Mouse (Mus musculus) intestine, embryonic 16.5 days (tissue): ENCODE data around the gene Fam213b. TPM values are rescaled to one million over a fixed set of nuclear protein-coding genes. Genes with fewer than 3 reads are reported as not detected.

ENCODE experiments used
- ATAC-seq: fragments of 200-750 bp; cut with Nextera tagmentation; 2 replicates; pipeline ENCODE4 v1.8.0; 2017; ENCODE audit warnings: moderate TSS enrichment, moderate library complexity
- H3K27ac ChIP-seq: fragments of 300-500 bp; sonication (generic); 2 replicates; pipeline ENCODE4 v1.5.1; 2014; ENCODE audit warnings: mild to moderate bottlenecking, low read length
- H3K27me3 ChIP-seq: fragments of 300-500 bp; sonication (generic); replicated peaks from 2 replicates; pipeline ENCODE4 v1.6.1; 2014; ENCODE audit warnings: low read length, control low read depth, mixed read lengths; ENCODE audit not compliant: control insufficient read depth, insufficient read depth
- H3K36me3 ChIP-seq: fragments of 300-500 bp; sonication (generic); 2 replicates; pipeline ENCODE4 v1.6.1; 2014; ENCODE audit warnings: low read length, control low read depth; ENCODE audit not compliant: control insufficient read depth, insufficient read depth
- H3K4me1 ChIP-seq: fragments of 300-500 bp; sonication (generic); 2 replicates; pipeline ENCODE4 v1.6.1; 2014; ENCODE audit warnings: low read length, control low read depth, mixed read lengths; ENCODE audit not compliant: control insufficient read depth, insufficient read depth
- H3K4me2 ChIP-seq: fragments of 300-500 bp; sonication (generic); 2 replicates; pipeline ENCODE4 v1.6.1; 2014; ENCODE audit warnings: low read depth, low read length, control low read depth
- H3K4me3 ChIP-seq: fragments of 300-500 bp; sonication (generic); 2 replicates; pipeline ENCODE4 v1.5.1; 2014; ENCODE audit warnings: mild to moderate bottlenecking, low read length
- H3K9ac ChIP-seq: fragments of 300-500 bp; sonication (generic); 2 replicates; pipeline ENCODE4 v1.6.1; 2014; ENCODE audit warnings: low read depth, low read length
- H3K9me3 ChIP-seq: fragments of 300-500 bp; sonication (generic); 2 replicates; pipeline ENCODE4 v1.6.1; 2016; ENCODE audit warnings: low read length, control low read depth; ENCODE audit not compliant: control insufficient read depth
- WGBS: fragments of 180-500 bp; shearing (Covaris S2); extraction: QIAGEN DNeasy Blood & Tissue Kit; methylation state at CpG from one replicate; pipeline ENCODE4 v1.1.7; 2014; 5-methylcytosine and 5-hydroxymethylcytosine counted together
- polyA plus RNA-seq: library from polyadenylated mRNA; unstranded; fragments of >200 nt; fragmentation: Nextera tagmentation; extraction: Ambion mirVana; gene quantifications from 2 replicates; pipeline ENCODE4 v1.2.1, GENCODE M21; 2015

Fam213b gene
- polyA plus RNA-seq, 1 experiment from 2014 or later: 42.8 TPM

DNA sequence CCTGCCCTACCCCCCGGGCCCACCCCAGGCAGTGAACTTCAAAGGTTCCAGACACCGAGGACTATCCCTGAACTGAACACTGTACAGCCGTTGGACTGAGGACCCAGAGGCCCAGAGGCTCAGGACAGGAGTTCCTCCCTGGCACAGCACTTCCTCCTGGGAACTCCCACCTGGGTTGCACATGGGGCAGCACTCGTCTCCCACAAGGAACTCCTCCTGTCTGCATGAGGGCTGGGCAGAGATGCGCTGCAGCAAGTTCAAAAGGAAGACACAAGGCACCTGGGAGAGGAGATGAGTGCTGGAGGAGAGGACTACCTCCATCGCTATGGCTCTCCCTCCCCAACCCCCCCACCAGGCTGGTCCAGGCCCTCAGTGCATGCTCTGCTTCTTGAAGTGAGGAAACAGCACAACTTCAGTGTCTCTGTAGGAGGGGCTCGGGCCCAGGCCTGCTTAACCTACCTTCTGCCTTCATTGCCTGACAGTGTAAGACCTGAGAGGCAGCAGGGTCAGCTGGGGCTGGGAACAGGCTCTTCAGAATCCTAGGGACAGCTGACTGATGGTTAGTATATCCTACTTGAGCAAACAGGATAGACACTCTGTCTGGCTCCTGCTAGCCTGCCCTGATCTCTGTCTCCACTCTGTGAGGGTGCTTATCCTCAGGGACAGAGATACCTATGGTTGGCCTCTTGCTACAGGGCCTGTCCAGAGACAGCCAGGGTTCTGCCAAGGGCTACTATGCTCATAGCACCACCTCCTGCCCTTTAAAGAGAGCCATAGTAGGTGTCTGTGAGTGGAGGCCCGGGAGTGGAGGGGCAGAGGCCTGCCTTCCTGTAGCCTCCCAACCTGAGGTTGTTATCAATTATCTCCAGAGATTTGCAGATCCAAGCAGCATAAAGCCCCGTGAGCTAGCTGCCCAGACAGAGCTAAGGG, 28.3 kb upstream of the Fam213b start:
- Histone ChIP-seq H3K9ac (peak overlapping the region; percentile 61), H3K36me3 (peaks cover 3% of the 10 kb centered on the region; the same call in 1 of the 2 replicates), H3K4me3 (peak overlapping the region; percentile 50), H3K27me3 (no peaks in the 10 kb centered on the region), H3K4me2 (peak overlapping the region; percentile 71), H3K4me1 (peaks cover 26% of the 10 kb centered on the region), H3K27ac (peak overlapping the region; percentile 83), H3K9me3 (no peaks in the 10 kb centered on the region)
- 45% methylated on average over 9 of the region's 9 CpGs for WGBS
- ATAC-seq: peak; percentile 43

DNA sequence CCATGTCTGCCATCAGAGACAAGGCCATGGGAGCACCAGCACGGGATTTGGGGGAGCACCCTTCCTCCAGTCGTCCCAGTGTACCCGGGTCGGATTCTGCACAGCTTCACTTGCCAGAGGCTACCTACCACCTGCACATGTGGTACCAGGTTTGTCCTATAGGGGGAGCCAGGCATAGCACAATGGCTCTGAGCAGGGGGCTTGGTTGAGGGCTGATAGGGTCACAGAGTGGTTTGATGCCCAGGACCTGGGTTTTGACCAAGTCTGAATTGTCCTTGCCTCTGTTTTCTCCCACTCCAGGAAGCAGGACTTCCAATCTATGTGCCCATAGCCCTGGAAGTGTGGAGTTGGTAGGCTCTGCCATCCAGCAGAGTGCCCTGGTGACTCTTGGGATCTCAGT, 26.5 kb upstream of the Fam213b start:
- Histone ChIP-seq H3K4me1 (peaks cover 26% of the 10 kb centered on the region), H3K4me3 (no peak overlapping the region), H3K27me3 (no peaks in the 10 kb centered on the region), H3K9me3 (no peaks in the 10 kb centered on the region), H3K27ac (no peak overlapping the region), H3K9ac (no peak overlapping the region), H3K36me3 (peaks cover 3% of the 10 kb centered on the region; the same call in 1 of the 2 replicates), H3K4me2 (no peak overlapping the region)
- ATAC-seq: no peak
- WGBS: 53% methylated on average over 4 of the region's 4 CpGs

- no peak for ATAC-seq
- H3K27me3 ChIP-seq: no peaks in the 10 kb centered on the region
- H3K4me2 ChIP-seq: no peak overlapping the region
- H3K36me3 ChIP-seq: peaks cover 3% of the 10 kb centered on the region; the same call in 1 of the 2 replicates
- no peak overlapping the region for H3K4me3 ChIP-seq
- peaks cover 19% of the 10 kb centered on the region for H3K4me1 ChIP-seq
- H3K9me3 ChIP-seq: no peaks in the 10 kb centered on the region
- 75% methylated on average over 5 of the region's 5 CpGs for WGBS
- H3K27ac ChIP-seq: no peak overlapping the region
- H3K9ac ChIP-seq: no peak overlapping the region
These were observed 24.0 kb upstream of the Fam213b start for GRCm38 (mm10) chr4:154922931-154923330.

- peaks cover 13% of the 10 kb centered on the region for H3K4me1 ChIP-seq
- H3K9ac ChIP-seq: no peak overlapping the region
- no peak overlapping the region for H3K27ac ChIP-seq
- H3K36me3 ChIP-seq: peaks cover 3% of the 10 kb centered on the region; the same call in 1 of the 2 replicates
- H3K9me3 ChIP-seq: no peaks in the 10 kb centered on the region
- H3K4me3 ChIP-seq: no peak overlapping the region
- no peaks in the 10 kb centered on the region for H3K27me3 ChIP-seq
- no peak overlapping the region for H3K4me2 ChIP-seq
- no peak for ATAC-seq
- WGBS: 84% methylated on average over 4 of the region's 4 CpGs
These were observed 23.4 kb upstream of the Fam213b start for GRCm38 (mm10) chr4:154922291-154922690.

GRCm38 (mm10) chr4:154916662-154917061, 17.7 kb upstream of the Fam213b start:
- peaks cover 26% of the 10 kb centered on the region for H3K4me1 ChIP-seq
- H3K27me3 ChIP-seq: no peaks in the 10 kb centered on the region
- H3K9me3 ChIP-seq: no peaks in the 10 kb centered on the region
- ATAC-seq: peak; percentile 14; the same call in 1 of the 2 replicates
- H3K4me2 ChIP-seq: no peak overlapping the region
- H3K9ac ChIP-seq: no peak overlapping the region
- no peak overlapping the region for H3K4me3 ChIP-seq
- 69% methylated on average over 4 of the region's 4 CpGs for WGBS
- no peak overlapping the region for H3K27ac ChIP-seq
- H3K36me3 ChIP-seq: no peaks in the 10 kb centered on the region

DNA sequence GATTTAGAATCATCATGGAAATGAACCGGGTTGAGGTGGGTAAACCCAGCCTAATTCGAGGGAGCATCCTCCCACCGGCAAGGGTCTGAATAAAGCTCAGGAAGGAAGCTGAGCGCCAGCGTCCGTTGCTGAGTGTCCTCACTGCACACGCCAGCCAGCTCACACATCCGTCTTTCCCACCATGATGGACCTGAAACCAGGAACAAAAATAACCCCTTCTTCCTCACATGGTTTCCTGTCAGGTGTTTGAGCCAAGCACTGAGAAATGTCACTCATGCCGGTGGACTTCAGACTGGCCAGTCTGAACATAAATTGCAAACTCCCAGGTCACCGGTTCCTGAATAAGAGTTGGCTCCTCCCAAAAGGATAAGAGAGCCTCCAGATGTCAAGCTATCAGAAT, 16.4 kb upstream of the Fam213b start:
- no peak overlapping the region for H3K4me2 ChIP-seq
- H3K27me3 ChIP-seq: no peaks in the 10 kb centered on the region
- 79% methylated on average over 10 of the region's 10 CpGs for WGBS
- H3K4me3 ChIP-seq: no peak overlapping the region
- no peaks in the 10 kb centered on the region for H3K9me3 ChIP-seq
- peaks cover 39% of the 10 kb centered on the region for H3K4me1 ChIP-seq
- H3K27ac ChIP-seq: no peak overlapping the region
- ATAC-seq: no peak
- H3K36me3 ChIP-seq: no peaks in the 10 kb centered on the region
- no peak overlapping the region for H3K9ac ChIP-seq

GRCm38 (mm10) chr4:154914707-154915106, 15.8 kb upstream of the Fam213b start:
- Histone ChIP-seq H3K27ac (no peak overlapping the region), H3K4me1 (peaks cover 39% of the 10 kb centered on the region), H3K4me3 (no peak overlapping the region), H3K36me3 (no peaks in the 10 kb centered on the region), H3K9me3 (no peaks in the 10 kb centered on the region), H3K27me3 (no peaks in the 10 kb centered on the region), H3K9ac (no peak overlapping the region), H3K4me2 (no peak overlapping the region)
- 51% methylated on average over 3 of the region's 3 CpGs for WGBS
- ATAC-seq: peak; percentile 92

GRCm38 (mm10) chr4:154914252-154914651, 15.3 kb upstream of the Fam213b start:
- peak; percentile 2 for ATAC-seq
- Histone ChIP-seq H3K9ac (no peak overlapping the region), H3K36me3 (no peaks in the 10 kb centered on the region), H3K4me3 (no peak overlapping the region), H3K27ac (no peak overlapping the region), H3K27me3 (no peaks in the 10 kb centered on the region), H3K4me2 (no peak overlapping the region), H3K4me1 (peaks cover 39% of the 10 kb centered on the region), H3K9me3 (no peaks in the 10 kb centered on the region)
- WGBS: 91% methylated on average over 4 of the region's 4 CpGs

DNA sequence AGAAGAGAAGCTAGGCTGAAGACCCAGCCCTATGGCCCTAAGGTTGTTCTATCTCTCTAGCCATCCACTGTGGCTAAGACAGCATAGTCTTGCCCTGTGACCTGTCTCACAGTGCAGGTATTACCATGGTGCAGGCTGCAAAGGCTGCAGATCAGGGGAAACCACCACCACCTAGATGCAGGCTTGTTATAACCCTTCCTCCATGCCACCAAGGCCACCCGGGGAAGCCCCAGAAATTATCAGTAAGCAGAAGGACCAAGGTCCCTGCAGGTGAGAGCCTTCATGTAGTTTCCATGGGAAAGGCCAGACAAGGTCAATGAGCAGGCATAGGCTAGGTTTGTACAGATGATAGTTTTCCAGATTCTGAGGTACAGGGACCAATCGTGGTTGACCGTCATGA, 14.9 kb upstream of the Fam213b start:
- WGBS: 81% methylated on average over 3 of the region's 3 CpGs
- no peak overlapping the region for H3K4me3 ChIP-seq
- no peaks in the 10 kb centered on the region for H3K36me3 ChIP-seq
- H3K4me2 ChIP-seq: no peak overlapping the region
- no peaks in the 10 kb centered on the region for H3K27me3 ChIP-seq
- no peaks in the 10 kb centered on the region for H3K9me3 ChIP-seq
- peaks cover 39% of the 10 kb centered on the region for H3K4me1 ChIP-seq
- no peak overlapping the region for H3K27ac ChIP-seq
- ATAC-seq: no peak
- no peak overlapping the region for H3K9ac ChIP-seq
